In the genomic region with DNA sequence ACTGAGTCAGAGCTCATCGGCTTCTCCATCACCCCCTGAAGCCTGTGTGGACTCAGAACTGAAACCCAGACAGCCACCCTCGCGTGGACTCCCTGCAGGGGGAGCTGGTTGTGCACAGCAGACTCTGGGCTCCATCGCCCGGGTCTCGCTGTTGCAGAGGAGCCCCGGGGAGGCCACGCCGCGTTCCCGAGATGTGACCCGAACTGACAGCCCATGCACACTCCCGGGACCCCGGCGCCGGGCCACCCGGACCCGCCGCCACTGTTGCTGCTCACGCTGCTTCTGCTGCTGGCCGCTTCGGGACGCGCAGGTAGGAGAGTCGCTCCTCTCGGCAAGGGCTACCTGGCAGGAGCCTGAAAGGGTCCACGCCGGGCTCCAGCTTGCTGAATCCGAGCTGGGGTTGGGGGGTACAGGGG, we compare ENCODE assay signal across 8 mouse cellular contexts. TPM values are rescaled to one million over a fixed set of nuclear protein-coding genes. Genes with fewer than 3 reads are reported as not detected.
A peak's percentile ranks its signal among the peaks of the same experiment; 100 is the strongest.
DNase-seq lines count a peak whose midpoint lies in the region; ATAC-seq and TF ChIP-seq lines count a peak whose summit lies in the region.

A gene (plus strand): TSS at position 150 of the 416 bp plus-strand sequence.

- ATAC-seq in CD4-positive, CD25-positive, alpha-beta regulatory T cell, adult 4 months = peak; percentile 79
- ATAC-seq in heart, embryonic 16.5 days (replicated peaks; ENCODE audit: extremely low read depth, insufficient read depth, low FRiP score) = no peak
- ATAC-seq in lung, embryonic 14.5 days (ENCODE audit: insufficient read depth) = peak; percentile 74
- peak; percentile 88 for ATAC-seq in neural tube, embryonic 15.5 days (ENCODE audit: low FRiP score)

- TF ChIP-seq CTCF in lung, embryonic 14.5 days (IDR thresholded peaks at IDR 0.05; ENCODE audit: low read depth) = peak; percentile 69

- H3K9ac ChIP-seq in heart, embryonic 16.5 days (ENCODE audit: low read length) = peak within 1 kb of the TSS; percentile 76
- H3K9ac ChIP-seq in lung, embryonic 14.5 days = peak within 1 kb of the TSS; percentile 51
- peak within 1 kb of the TSS; percentile 47 for H3K9ac ChIP-seq in neural tube, embryonic 15.5 days (replicated peaks)

- H3K4me1 ChIP-seq in erythroblast, embryonic 14.5 days (ENCODE audit: control insufficient read depth) = peaks cover 7% of the 10 kb centered on the region
- H3K4me1 ChIP-seq in heart, embryonic 16.5 days (ENCODE audit: control insufficient read depth, insufficient read depth, low read length) = peaks cover 9% of the 10 kb centered on the region
- H3K4me1 ChIP-seq in lung, embryonic 14.5 days (ENCODE audit: insufficient read depth) = no peaks in the 10 kb centered on the region
- H3K4me1 ChIP-seq in neural tube, embryonic 15.5 days = peaks cover 11% of the 10 kb centered on the region; the same call in 1 of the 2 replicates

- 3% methylated on average over 29 of the region's 29 CpGs for WGBS in heart, embryonic 16.5 days
- WGBS in lung, embryonic 14.5 days = under 1% methylated on average over 29 of the region's 29 CpGs
- 2% methylated on average over 29 of the region's 29 CpGs for WGBS in neural tube, embryonic 15.5 days

- peak within 1 kb of the TSS; percentile 97 for H3K4me2 ChIP-seq in heart, embryonic 16.5 days (ENCODE audit: low read depth, low read length)
- peak within 1 kb of the TSS; percentile 89 for H3K4me2 ChIP-seq in lung, embryonic 14.5 days
- H3K4me2 ChIP-seq in neural tube, embryonic 15.5 days = peak within 1 kb of the TSS; percentile 81

- peak; percentile 46 to 55 for DNase-seq in adrenal gland, adult 18-20 months (ENCODE audit: low spot score in 2 of 2)
- peak; percentile 73 to 75 for DNase-seq in kidney, postnatal 4 days
- DNase-seq in lung, embryonic 14.5 days = peak; percentile 78
- DNase-seq in thymus, postnatal 36 days = peak; percentile 80 to 81

- peak within 1 kb of the TSS; percentile 36 for H3K4me3 ChIP-seq in erythroblast, embryonic 14.5 days (replicated peaks)
- H3K4me3 ChIP-seq in heart, embryonic 16.5 days (ENCODE audit: low read length) = peak within 1 kb of the TSS; percentile 61
- H3K4me3 ChIP-seq in lung, embryonic 14.5 days (ENCODE audit: low read depth, low read length) = peak within 1 kb of the TSS; percentile 43
- H3K4me3 ChIP-seq in neural tube, embryonic 15.5 days (replicated peaks) = peak within 1 kb of the TSS; percentile 47

- peaks cover 23% of the 10 kb centered on the region for H3K27me3 ChIP-seq in erythroblast, embryonic 14.5 days (ENCODE audit: control insufficient read depth)
- peaks cover 14% of the 10 kb centered on the region for H3K27me3 ChIP-seq in heart, embryonic 16.5 days (ENCODE audit: control insufficient read depth, insufficient read depth, low read length)
- H3K27me3 ChIP-seq in lung, embryonic 14.5 days (ENCODE audit: insufficient read depth, low read length) = peaks cover 13% of the 10 kb centered on the region
- H3K27me3 ChIP-seq in neural tube, embryonic 15.5 days (replicated peaks) = peaks cover 13% of the 10 kb centered on the region; the same call in 1 of the 2 replicates

- H3K27ac ChIP-seq in heart, embryonic 16.5 days (ENCODE audit: low read length) = no peak within 1 kb of the TSS
- no peak within 1 kb of the TSS for H3K27ac ChIP-seq in lung, embryonic 14.5 days (ENCODE audit: low read depth)
- H3K27ac ChIP-seq in neural tube, embryonic 15.5 days (replicated peaks) = no peak within 1 kb of the TSS

- no peaks in the 10 kb centered on the region for H3K36me3 ChIP-seq in erythroblast, embryonic 14.5 days (ENCODE audit: control insufficient read depth)
- no peaks in the 10 kb centered on the region for H3K36me3 ChIP-seq in heart, embryonic 16.5 days (ENCODE audit: control insufficient read depth, insufficient read depth)
- no peaks in the 10 kb centered on the region for H3K36me3 ChIP-seq in lung, embryonic 14.5 days (ENCODE audit: insufficient read depth)
- no peaks in the 10 kb centered on the region for H3K36me3 ChIP-seq in neural tube, embryonic 15.5 days

- no peaks in the 10 kb centered on the region for H3K9me3 ChIP-seq in erythroblast, embryonic 14.5 days (ENCODE audit: control insufficient read depth, low read length)
- no peaks in the 10 kb centered on the region for H3K9me3 ChIP-seq in heart, embryonic 16.5 days (replicated peaks; ENCODE audit: control insufficient read depth, low read length)
- no peaks in the 10 kb centered on the region for H3K9me3 ChIP-seq in lung, embryonic 14.5 days (ENCODE audit: low read depth, low read length)
- H3K9me3 ChIP-seq in neural tube, embryonic 15.5 days (replicated peaks) = no peaks in the 10 kb centered on the region

RNA-seq across cellular contexts. Expression of the gene that starts here (rescaled TPM):
- polyA plus RNA-seq in CD4-positive, CD25-positive, alpha-beta regulatory T cell, adult 4 months (2017; shearing (Covaris generic)) = not detected
- 1 to 10 TPM; 3.3 to 3.9 TPM for total RNA-seq in adrenal gland, adult 18-20 months (2021)
- polyA plus RNA-seq in erythroblast, embryonic 14.5 days (2012) = 0.02 TPM in 1 of 2 replicates, not detected in the other
- polyA plus RNA-seq in heart, embryonic 16.5 days (2015; fragmentation: Nextera tagmentation; extraction: Ambion mirVana) = 0.12 and 0.21 TPM in 2 replicates
- 0.20 TPM in 1 of 2 replicates, not detected in the other for polyA plus RNA-seq in lung, embryonic 14.5 days (2014; fragmentation: Nextera tagmentation; extraction: Ambion mirVana)
- 1.2 and 1.6 TPM in 2 replicates for polyA plus RNA-seq in neural tube, embryonic 15.5 days (2015; fragmentation: Nextera tagmentation; extraction: Ambion mirVana)

Comparison
In these comparisons a context has a peak if more than half of its experiments do, and no peak if none do; other contexts are left out.
1. Peak in ATAC-seq in CD4-positive, CD25-positive, alpha-beta regulatory T cell, adult 4 months; RNA of the gene not detected or under 1 TPM.
2. Peak in DNase-seq, ATAC-seq, H3K4me3 ChIP-seq, H3K9ac ChIP-seq and H3K4me2 ChIP-seq in lung, embryonic 14.5 days; RNA of the gene not detected or under 1 TPM.